Mouse (Mus musculus): ENCODE measurements around the gene Adipoq. TPM values are rescaled to one million over a fixed set of nuclear protein-coding genes. Genes with fewer than 3 reads are reported as not detected.

Adipoq gene
- polyA plus RNA-seq, 1 experiment from 2014 or later: not detected

GRCm38 (mm10) chr16:23181942-23182597, 35.7 kb downstream of the Adipoq start:
- H3K4me3 ChIP-seq (ENCODE audit: low read length): no peak overlapping the region
- H3K4me2 ChIP-seq (ENCODE audit: low read depth, low read length): no peak overlapping the region
- no peak overlapping the region for H3K27ac ChIP-seq (ENCODE audit: low read length)
- 79% methylated on average over 1 of the region's 1 CpGs for WGBS
- no peak for ATAC-seq
- H3K9ac ChIP-seq (ENCODE audit: low read depth, low read length): no peak overlapping the region
- H3K9me3 ChIP-seq (ENCODE audit: control insufficient read depth, low read length): no peaks in the 10 kb centered on the region
- no peaks in the 10 kb centered on the region for H3K27me3 ChIP-seq (replicated peaks; ENCODE audit: control insufficient read depth, insufficient read depth, low read length)
- H3K4me1 ChIP-seq (ENCODE audit: control insufficient read depth, insufficient read depth, low read length): no peaks in the 10 kb centered on the region
- no peaks in the 10 kb centered on the region for H3K36me3 ChIP-seq (ENCODE audit: control insufficient read depth, insufficient read depth, low read length)

GRCm38 (mm10) chr16:23185824-23186223, 39.5 kb downstream of the Adipoq start:
- H3K27ac ChIP-seq (ENCODE audit: low read length): no peak overlapping the region
- H3K27me3 ChIP-seq (replicated peaks; ENCODE audit: control insufficient read depth, insufficient read depth, low read length): no peaks in the 10 kb centered on the region
- no peaks in the 10 kb centered on the region for H3K4me1 ChIP-seq (ENCODE audit: control insufficient read depth, insufficient read depth, low read length)
- no peak overlapping the region for H3K4me2 ChIP-seq (ENCODE audit: low read depth, low read length)
- 84% methylated on average over 2 of the region's 2 CpGs for WGBS
- no peak overlapping the region for H3K4me3 ChIP-seq (ENCODE audit: low read length)
- no peak overlapping the region for H3K9ac ChIP-seq (ENCODE audit: low read depth, low read length)
- no peaks in the 10 kb centered on the region for H3K9me3 ChIP-seq (ENCODE audit: control insufficient read depth, low read length)
- no peaks in the 10 kb centered on the region for H3K36me3 ChIP-seq (ENCODE audit: control insufficient read depth, insufficient read depth, low read length)
- ATAC-seq: no peak

GRCm38 (mm10) chr16:23186418-23186817, 40.1 kb downstream of the Adipoq start:
- Histone ChIP-seq H3K9ac (ENCODE audit: low read depth, low read length) (no peak overlapping the region), H3K9me3 (ENCODE audit: control insufficient read depth, low read length) (no peaks in the 10 kb centered on the region), H3K4me2 (ENCODE audit: low read depth, low read length) (no peak overlapping the region), H3K27ac (ENCODE audit: low read length) (no peak overlapping the region), H3K4me1 (ENCODE audit: control insufficient read depth, insufficient read depth, low read length) (no peaks in the 10 kb centered on the region), H3K36me3 (ENCODE audit: control insufficient read depth, insufficient read depth, low read length) (no peaks in the 10 kb centered on the region), H3K27me3 (replicated peaks; ENCODE audit: control insufficient read depth, insufficient read depth, low read length) (no peaks in the 10 kb centered on the region), H3K4me3 (ENCODE audit: low read length) (no peak overlapping the region)
- 57% methylated on average over 4 of the region's 4 CpGs for WGBS
- ATAC-seq: no peak

GRCm38 (mm10) chr16:23187983-23188382, 41.6 kb downstream of the Adipoq start:
- Histone ChIP-seq H3K27ac (ENCODE audit: low read length) (no peak overlapping the region), H3K4me2 (ENCODE audit: low read depth, low read length) (no peak overlapping the region), H3K36me3 (ENCODE audit: control insufficient read depth, insufficient read depth, low read length) (no peaks in the 10 kb centered on the region), H3K9me3 (ENCODE audit: control insufficient read depth, low read length) (no peaks in the 10 kb centered on the region), H3K27me3 (replicated peaks; ENCODE audit: control insufficient read depth, insufficient read depth, low read length) (no peaks in the 10 kb centered on the region), H3K4me3 (ENCODE audit: low read length) (no peak overlapping the region), H3K4me1 (ENCODE audit: control insufficient read depth, insufficient read depth, low read length) (no peaks in the 10 kb centered on the region), H3K9ac (ENCODE audit: low read depth, low read length) (no peak overlapping the region)
- no peak for ATAC-seq
- 74% methylated on average over 7 of the region's 7 CpGs for WGBS

- Histone ChIP-seq H3K36me3 (ENCODE audit: control insufficient read depth, insufficient read depth, low read length) (no peaks in the 10 kb centered on the region), H3K4me3 (ENCODE audit: low read length) (no peak overlapping the region), H3K4me1 (ENCODE audit: control insufficient read depth, insufficient read depth, low read length) (no peaks in the 10 kb centered on the region), H3K4me2 (ENCODE audit: low read depth, low read length) (no peak overlapping the region), H3K9me3 (ENCODE audit: control insufficient read depth, low read length) (no peaks in the 10 kb centered on the region), H3K27me3 (replicated peaks; ENCODE audit: control insufficient read depth, insufficient read depth, low read length) (no peaks in the 10 kb centered on the region), H3K9ac (ENCODE audit: low read depth, low read length) (no peak overlapping the region), H3K27ac (ENCODE audit: low read length) (no peak overlapping the region)
- no peak for ATAC-seq
- WGBS: 85% methylated on average over 1 of the region's 1 CpGs
Measured at GRCm38 (mm10) chr16:23189612-23190011, 43.3 kb downstream of the Adipoq start.

GRCm38 (mm10) chr16:23191560-23192242, 45.4 kb downstream of the Adipoq start:
- Histone ChIP-seq H3K9me3 (ENCODE audit: control insufficient read depth, low read length) (no peaks in the 10 kb centered on the region), H3K27ac (ENCODE audit: low read length) (no peak overlapping the region), H3K36me3 (ENCODE audit: control insufficient read depth, insufficient read depth, low read length) (no peaks in the 10 kb centered on the region), H3K9ac (ENCODE audit: low read depth, low read length) (no peak overlapping the region), H3K27me3 (replicated peaks; ENCODE audit: control insufficient read depth, insufficient read depth, low read length) (no peaks in the 10 kb centered on the region), H3K4me2 (ENCODE audit: low read depth, low read length) (no peak overlapping the region), H3K4me1 (ENCODE audit: control insufficient read depth, insufficient read depth, low read length) (no peaks in the 10 kb centered on the region), H3K4me3 (ENCODE audit: low read length) (no peak overlapping the region)
- 78% methylated on average over 9 of the region's 9 CpGs for WGBS
- ATAC-seq: no peak

- 83% methylated on average over 7 of the region's 7 CpGs for WGBS
- H3K4me2 ChIP-seq (ENCODE audit: low read depth, low read length): no peak overlapping the region
- no peak overlapping the region for H3K9ac ChIP-seq (ENCODE audit: low read depth, low read length)
- no peak overlapping the region for H3K27ac ChIP-seq (ENCODE audit: low read length)
- no peaks in the 10 kb centered on the region for H3K36me3 ChIP-seq (ENCODE audit: control insufficient read depth, insufficient read depth, low read length)
- ATAC-seq: no peak
- H3K27me3 ChIP-seq (replicated peaks; ENCODE audit: control insufficient read depth, insufficient read depth, low read length): no peaks in the 10 kb centered on the region
- no peaks in the 10 kb centered on the region for H3K9me3 ChIP-seq (ENCODE audit: control insufficient read depth, low read length)
- H3K4me3 ChIP-seq (ENCODE audit: low read length): no peak overlapping the region
- H3K4me1 ChIP-seq (ENCODE audit: control insufficient read depth, insufficient read depth, low read length): no peaks in the 10 kb centered on the region
Measured at GRCm38 (mm10) chr16:23195618-23196017, 49.3 kb downstream of the Adipoq start.

- Histone ChIP-seq H3K4me1 (ENCODE audit: control insufficient read depth, insufficient read depth, low read length) (no peaks in the 10 kb centered on the region), H3K9me3 (ENCODE audit: control insufficient read depth, low read length) (no peaks in the 10 kb centered on the region), H3K9ac (ENCODE audit: low read depth, low read length) (no peak overlapping the region), H3K4me2 (ENCODE audit: low read depth, low read length) (no peak overlapping the region), H3K27me3 (replicated peaks; ENCODE audit: control insufficient read depth, insufficient read depth, low read length) (no peaks in the 10 kb centered on the region), H3K27ac (ENCODE audit: low read length) (no peak overlapping the region), H3K36me3 (ENCODE audit: control insufficient read depth, insufficient read depth, low read length) (no peaks in the 10 kb centered on the region), H3K4me3 (ENCODE audit: low read length) (no peak overlapping the region)
- ATAC-seq: no peak
Measured at GRCm38 (mm10) chr16:23196296-23196695, 50.0 kb downstream of the Adipoq start.

GRCm38 (mm10) chr16:23196791-23197190, 50.5 kb downstream of the Adipoq start:
- no peaks in the 10 kb centered on the region for H3K27me3 ChIP-seq (replicated peaks; ENCODE audit: control insufficient read depth, insufficient read depth, low read length)
- 91% methylated on average over 6 of the region's 6 CpGs for WGBS
- no peaks in the 10 kb centered on the region for H3K36me3 ChIP-seq (ENCODE audit: control insufficient read depth, insufficient read depth, low read length)

GRCm38 (mm10) chr16:23201498-23201897, 55.2 kb downstream of the Adipoq start:
- Histone ChIP-seq H3K9ac (ENCODE audit: low read depth, low read length) (no peak overlapping the region), H3K4me2 (ENCODE audit: low read depth, low read length) (no peak overlapping the region), H3K36me3 (ENCODE audit: control insufficient read depth, insufficient read depth, low read length) (no peaks in the 10 kb centered on the region), H3K4me1 (ENCODE audit: control insufficient read depth, insufficient read depth, low read length) (no peaks in the 10 kb centered on the region), H3K27ac (ENCODE audit: low read length) (no peak overlapping the region), H3K27me3 (replicated peaks; ENCODE audit: control insufficient read depth, insufficient read depth, low read length) (no peaks in the 10 kb centered on the region), H3K4me3 (ENCODE audit: low read length) (no peak overlapping the region), H3K9me3 (ENCODE audit: control insufficient read depth, low read length) (no peaks in the 10 kb centered on the region)
- ATAC-seq: no peak

More at GRCm38 (mm10) chr16:23196791-23197190, 50.5 kb downstream of the Adipoq start:
- Histone ChIP-seq H3K9ac (ENCODE audit: low read depth, low read length) (no peak overlapping the region), H3K4me1 (ENCODE audit: control insufficient read depth, insufficient read depth, low read length) (no peaks in the 10 kb centered on the region), H3K9me3 (ENCODE audit: control insufficient read depth, low read length) (no peaks in the 10 kb centered on the region), H3K4me2 (ENCODE audit: low read depth, low read length) (no peak overlapping the region), H3K27ac (ENCODE audit: low read length) (no peak overlapping the region), H3K4me3 (ENCODE audit: low read length) (no peak overlapping the region)
- no peak for ATAC-seq

Measured in intestine, embryonic 16.5 days (tissue).